Mouse (Mus musculus) left cerebral cortex, postnatal 36 days (tissue): Measurements from ENCODE around the gene Srrd. TPM values are rescaled to one million over a fixed set of nuclear protein-coding genes. Genes with fewer than 3 reads are reported as not detected.

ENCODE experiments used
- DNase-seq, 2 experiments: peaks; one replicate each; pipeline ENCODE4 v3.0.0; 2021 to 2022; ENCODE audit warnings: low spot score in 2 of 2, mixed read lengths in 1 of 2
- intact Hi-C: fragments of 180-260 bp; cut with DNase I; formaldehyde crosslinking; loops from one replicate; pipeline ENCODE4 v1.15.1; 2025
- total RNA-seq, 2 experiments: library from RNA; stranded (reverse); gene quantifications; 2 replicates each; pipeline ENCODE4 v1.2.3; 2021

Srrd gene
- total RNA-seq, 2 experiments from 2014 or later: 26.5 to 29.7 TPM

DNA sequence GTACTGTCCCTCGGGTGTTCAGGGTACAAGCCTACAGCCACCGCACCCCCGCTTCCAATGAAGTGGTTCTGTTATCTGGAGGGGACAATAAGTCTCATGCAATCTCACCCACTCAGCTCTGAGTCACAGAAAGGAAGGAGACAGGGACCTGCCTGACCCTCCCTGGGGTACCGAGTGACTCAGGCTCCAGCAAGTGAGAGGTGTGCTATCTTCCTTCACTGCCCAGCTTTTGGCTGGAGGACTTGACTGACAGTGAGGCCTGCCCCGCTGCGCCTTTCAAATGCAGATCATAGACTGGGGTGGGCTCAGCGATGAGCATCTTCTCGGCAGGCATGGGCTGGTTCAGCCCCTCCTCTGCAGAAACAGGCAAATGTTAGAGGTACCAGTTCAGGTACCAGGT lies 47.7 kb downstream of the Srrd start:
- DNase-seq: no peak
- intact Hi-C loops: no loop called here

DNA sequence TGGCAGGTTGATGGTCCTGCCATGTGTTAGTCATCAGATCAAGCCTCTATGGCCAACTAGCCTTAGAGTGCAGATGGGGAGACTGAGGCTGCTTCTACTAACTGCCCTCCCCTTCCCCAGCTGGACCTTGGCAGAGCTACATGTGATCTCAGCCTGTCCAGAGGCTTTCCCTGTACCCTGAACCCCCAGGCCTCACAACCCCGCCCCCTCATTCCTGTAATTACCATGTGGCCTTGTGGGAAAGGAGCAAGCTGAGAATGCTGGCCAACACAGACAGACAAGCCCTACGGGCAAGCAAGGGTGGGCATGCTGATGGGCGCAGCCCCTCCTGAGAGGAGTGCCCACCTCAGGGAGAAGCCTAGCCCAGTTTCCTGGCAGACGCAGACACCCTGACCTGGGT lies 48.1 kb downstream of the Srrd start:
- intact Hi-C loops: no loop called here
- no peak for DNase-seq

DNA sequence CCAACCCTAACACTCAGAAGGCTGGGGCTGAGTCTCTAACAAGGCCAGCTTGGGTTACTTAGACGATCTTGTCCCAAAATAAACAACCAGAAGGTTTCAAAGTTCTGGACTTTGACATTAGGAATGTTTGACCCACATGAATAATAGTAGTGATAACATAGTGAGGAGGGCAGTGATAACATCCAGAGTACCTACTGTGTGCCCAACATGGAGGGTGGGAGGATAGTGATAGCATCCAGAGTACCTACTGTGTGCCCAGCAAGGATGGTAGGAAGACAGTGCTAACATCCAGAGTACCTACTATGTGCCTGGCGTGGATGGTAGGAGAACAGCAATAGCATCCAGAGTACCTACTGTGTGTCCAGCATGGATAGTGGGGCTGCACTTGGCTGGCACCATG lies 49.0 kb downstream of the Srrd start:
- no peak for DNase-seq
- intact Hi-C loops: no loop called here

DNA sequence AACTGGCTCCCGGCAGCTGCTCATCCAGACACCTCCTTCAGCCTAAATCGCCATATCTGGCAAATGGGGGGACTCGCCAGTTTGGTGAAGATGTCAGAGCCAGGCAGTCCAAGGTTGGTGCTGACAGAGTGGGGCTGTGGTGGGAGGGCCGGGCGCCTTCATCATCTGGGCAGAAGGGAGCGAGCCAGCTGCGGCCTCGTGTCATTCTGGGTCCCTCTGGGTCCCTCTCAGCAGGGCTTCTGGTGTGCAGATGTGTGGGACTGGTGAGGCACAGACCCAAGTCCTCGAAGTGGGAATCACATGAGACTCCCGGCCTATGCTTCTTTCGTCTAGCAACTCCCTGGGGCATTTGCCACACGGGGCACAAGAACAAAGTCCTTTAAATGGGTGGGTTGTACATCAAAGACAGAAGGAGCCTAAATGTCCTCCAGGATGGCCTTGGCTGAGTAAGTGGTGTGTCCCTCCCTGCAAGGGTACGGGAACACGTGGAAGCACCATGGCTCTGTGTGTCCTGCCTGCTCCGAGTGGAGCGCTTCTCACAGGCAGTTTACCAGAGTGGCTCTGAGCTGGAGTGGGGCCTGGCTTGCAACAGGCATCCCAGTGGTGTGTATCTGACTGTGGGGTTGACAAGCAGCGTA lies 50.4 kb downstream of the Srrd start:
- intact Hi-C loops: no loop called here
- DNase-seq: no peak

DNA sequence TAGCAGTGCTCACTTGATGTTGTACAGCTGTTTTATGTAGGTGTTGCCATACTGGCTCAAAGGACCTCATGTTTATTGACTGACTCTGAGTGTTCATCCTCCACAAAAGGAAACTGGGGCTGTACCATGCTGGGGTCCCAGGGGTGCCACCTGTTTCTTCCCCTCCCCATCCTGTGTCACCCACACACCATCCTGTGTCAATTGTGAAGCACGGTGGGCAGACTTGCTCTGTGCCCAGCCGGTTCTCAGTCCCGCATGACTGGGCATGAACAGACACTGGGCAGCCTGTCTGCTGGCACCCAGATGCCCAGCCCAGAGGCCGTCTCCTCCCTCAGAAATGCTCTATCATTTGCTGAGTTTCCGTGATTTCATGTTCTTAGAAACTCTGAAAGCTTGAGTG lies 51.0 kb downstream of the Srrd start:
- no peak for DNase-seq
- intact Hi-C loops: no loop called here

DNA sequence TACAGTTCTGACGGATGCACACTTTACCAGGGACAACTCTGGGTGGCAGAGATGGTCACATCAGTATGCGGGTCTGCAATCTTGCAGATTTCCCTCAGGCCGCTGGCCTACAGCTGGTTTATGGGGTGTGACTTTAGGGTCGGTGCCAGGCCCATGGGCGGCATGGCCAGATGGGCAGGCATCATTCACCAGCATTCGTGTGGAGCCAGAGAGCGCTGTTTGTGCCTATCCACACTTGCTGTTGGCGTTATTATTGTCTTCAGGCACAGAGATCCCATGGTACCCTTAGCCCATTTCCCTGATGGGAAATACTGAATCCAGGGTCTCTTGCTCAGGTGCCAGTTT lies 52.3 kb downstream of the Srrd start:
- no peak for DNase-seq
- intact Hi-C loops: no loop called here

DNA sequence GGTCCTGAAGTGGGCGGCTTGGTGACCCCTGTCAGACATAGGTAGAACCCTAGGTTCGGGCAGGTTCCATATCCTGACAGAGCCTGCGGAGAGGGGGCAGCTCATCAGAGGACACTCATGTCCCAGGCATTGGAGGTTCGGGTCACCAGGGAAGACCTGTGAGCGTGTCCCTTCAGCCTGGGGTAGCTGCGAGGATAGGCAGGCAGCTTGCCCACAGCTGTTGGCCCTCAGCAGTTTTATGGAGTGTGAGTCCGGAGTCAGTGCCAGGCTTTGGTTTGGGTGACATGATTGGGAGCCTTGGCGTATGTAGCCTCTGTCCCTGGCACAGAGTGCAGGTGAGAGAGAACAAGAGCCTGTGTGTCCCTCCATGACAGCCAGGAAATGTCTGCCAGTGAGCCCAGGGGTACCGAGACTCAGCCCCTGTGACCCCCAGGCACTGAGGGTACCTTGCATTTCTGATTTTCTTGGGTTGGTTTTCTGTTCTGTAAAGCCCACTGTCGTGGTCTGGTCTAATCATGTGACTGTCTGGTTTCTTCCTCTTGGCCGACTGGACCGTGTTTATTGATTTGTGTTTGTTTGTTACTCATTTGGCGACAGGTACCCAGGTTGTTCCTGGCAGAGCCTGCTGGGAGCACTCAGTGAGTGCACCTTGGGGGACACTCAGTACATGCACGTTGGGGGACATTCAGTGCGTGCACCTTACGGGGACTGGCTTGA lies 52.9 kb downstream of the Srrd start:
- intact Hi-C loops: no loop called here
- no peak for DNase-seq

DNA sequence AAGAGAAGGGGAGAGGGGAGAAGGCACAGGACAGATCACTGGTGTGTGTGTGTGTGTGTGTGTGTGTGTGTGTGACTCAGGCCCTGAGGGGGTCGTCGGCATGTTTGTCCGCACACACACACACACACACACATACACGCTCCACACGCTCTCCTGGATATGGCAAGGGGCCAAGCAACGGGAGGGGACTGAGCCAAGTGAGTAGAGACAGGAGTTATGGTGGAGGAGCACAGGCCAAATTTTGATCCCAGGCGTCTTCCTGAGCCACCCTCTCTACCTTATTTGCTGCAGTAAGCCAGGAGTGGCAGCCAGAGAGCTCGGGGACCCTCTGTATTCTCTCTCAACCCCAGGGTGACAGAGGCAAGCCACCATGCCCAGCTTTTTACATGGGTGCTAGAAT lies 53.6 kb downstream of the Srrd start:
- DNase-seq: no peak
- intact Hi-C loops: no loop called here

DNA sequence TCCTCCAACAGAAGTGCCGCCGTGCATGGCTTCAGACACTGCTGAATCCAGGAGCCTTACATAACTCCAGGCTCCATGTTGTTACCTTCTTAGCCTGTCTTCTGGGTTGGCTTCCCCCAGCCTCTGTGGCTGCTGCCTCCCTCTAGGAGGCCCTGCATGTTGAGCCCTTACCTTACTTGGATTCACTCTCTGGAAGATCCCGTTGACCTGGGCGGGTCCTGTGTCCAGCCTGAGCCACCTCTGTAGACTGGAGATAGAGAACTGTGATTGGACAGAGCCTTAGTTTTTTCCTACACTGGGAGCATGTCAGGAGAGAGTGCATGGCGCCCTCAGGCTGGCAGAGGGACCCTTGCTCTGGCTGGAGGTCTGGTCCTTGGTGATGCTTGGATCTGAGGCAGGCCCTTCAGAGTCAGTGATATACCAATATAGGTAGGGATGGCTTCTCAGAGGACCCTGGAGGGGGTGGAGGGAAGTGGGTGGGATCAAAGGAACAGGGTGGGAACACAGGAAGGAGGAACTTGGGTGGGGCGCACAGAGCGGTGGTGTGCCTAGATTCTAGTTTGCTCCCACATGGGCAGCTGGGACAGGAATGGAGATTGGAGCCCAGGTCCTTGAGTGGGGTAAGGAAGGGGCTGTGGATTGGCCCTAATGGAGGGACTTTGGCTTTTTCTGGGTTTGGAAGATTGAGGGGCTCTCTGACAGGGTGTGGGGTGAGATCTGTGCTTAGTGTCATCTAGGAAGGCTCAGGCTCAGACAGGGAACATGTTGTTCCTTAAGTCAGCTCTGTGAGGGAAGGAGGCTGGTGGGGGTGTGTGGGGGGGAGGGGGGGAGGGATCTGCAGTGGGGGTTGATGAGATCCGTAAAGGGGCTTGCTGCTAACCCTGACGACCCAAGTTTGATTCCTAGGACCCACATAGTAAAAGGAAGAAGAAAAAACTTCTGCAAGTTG lies 54.4 kb downstream of the Srrd start:
- no peak for DNase-seq
- intact Hi-C loops: no loop called here

DNA sequence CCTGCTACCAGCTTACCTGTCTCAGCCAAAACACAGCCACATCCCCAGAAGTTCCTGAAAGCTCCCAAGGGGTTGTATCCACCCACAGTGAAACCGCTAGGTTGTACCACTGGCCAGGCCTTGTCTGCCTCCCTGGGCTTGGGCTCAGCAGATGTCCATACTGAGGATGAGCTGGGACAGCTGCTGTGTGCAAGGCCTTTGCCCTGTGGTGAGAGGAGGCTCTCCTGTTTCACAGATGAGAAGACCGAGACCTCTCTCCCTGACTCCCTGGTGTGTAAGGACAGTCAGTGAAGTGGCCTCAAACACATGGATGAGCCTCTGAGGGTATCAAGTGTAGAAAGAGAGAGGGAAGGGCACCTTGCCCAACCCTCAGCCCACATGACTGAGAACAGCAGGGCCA lies 55.2 kb downstream of the Srrd start:
- intact Hi-C loops: no loop called here
- no peak for DNase-seq

Other genes with a start within 250 kb of the Srrd start
- gene Cryba4, start 90.5 kb downstream of the Srrd start, total RNA-seq: under 1 TPM; 0.59 to 0.95 TPM
- gene Crybb1, start 87.2 kb downstream of the Srrd start, total RNA-seq: 1 to 10 TPM; 7.1 to 10.0 TPM
- 10 to 100 TPM; 32.1 to 46.3 TPM for gene Tpst2, start 66.3 kb downstream of the Srrd start, total RNA-seq
- 10 to 100 TPM; 44.4 to 46.8 TPM for gene Tfip11, start 16.7 kb downstream of the Srrd start, total RNA-seq
- 10 to 100 TPM; 27.8 to 33.6 TPM for gene Hps4, start within 50 bp of the Srrd start, total RNA-seq
- gene Gm6583, start 13.0 kb upstream of the Srrd start, total RNA-seq: not detected
- 100 to 1,000 TPM; 161 to 181 TPM for gene Asphd2, start 51.8 kb upstream of the Srrd start, total RNA-seq
- gene Gm6588, start 106.4 kb upstream of the Srrd start, total RNA-seq: not detected
- gene Sez6l, start 234.1 kb upstream of the Srrd start, total RNA-seq: 100 to 1,000 TPM; 163 to 173 TPM